Mouse (Mus musculus) cortical plate, adult 2 months (tissue): ENCODE measurements around the gene Ubtd2.

Experiments
- CTCF ChIP-seq: fragments of 200-500 bp; IDR thresholded peaks from 2 replicates; pipeline ENCODE4 v1.5.1; 2011; ENCODE audit warnings: mild to moderate bottlenecking, control low read depth, low read length; ENCODE audit not compliant: insufficient read depth; ENCODE audit errors: extremely low read depth
- POLR2A ChIP-seq: fragments of 200-500 bp; IDR thresholded peaks from 2 replicates; pipeline ENCODE4 v1.6.1; 2011; ENCODE audit warnings: mild to moderate bottlenecking, low read length, control low read depth; ENCODE audit not compliant: insufficient read depth; ENCODE audit errors: extremely low read depth

DNA sequence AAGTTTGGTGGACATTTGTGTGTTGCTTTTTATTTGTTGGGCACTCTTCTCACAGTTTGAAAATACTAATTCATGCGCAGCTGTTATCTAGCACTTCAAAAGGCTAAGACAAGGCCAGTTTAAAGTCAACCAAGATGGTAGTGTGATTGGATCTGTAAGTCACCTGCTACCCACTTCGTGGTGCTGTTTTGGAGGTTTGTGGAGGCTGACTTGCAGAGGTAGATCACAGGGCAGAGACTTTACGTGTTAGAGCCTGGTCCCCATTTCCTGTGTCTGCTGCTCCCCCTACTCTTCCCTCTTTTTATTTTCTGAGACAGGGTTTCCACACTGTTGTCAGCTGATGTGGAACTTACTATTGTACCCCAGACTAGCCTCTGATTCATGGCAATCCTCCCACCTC lies 19.6 kb downstream of the Ubtd2 start:
- no peak for TF ChIP-seq POLR2A
- TF ChIP-seq CTCF = no peak
